Mouse (Mus musculus) heart, embryonic 13.5 days (tissue): ENCODE measurements at regions not wholly inside any gene's neighbourhood (a gene's known extent, or its start where the extent isn't known, plus 50 kb on each side); places are given as distances from the start of the nearest gene placed in this dataset.

ENCODE experiments used
- ATAC-seq: fragments of 200-750 bp; cut with Nextera tagmentation; 2 replicates; pipeline ENCODE4 v1.8.0; 2017; ENCODE audit warnings: moderate TSS enrichment; ENCODE audit not compliant: insufficient number of reproducible peaks, low FRiP score, low TSS enrichment; ENCODE audit errors: extremely low read depth
- H3K27ac ChIP-seq: fragments of 300-500 bp; sonication (generic); replicated peaks from 2 replicates; pipeline ENCODE4 v1.5.1; 2015; ENCODE audit warnings: moderate library complexity, mild to moderate bottlenecking, inconsistent platforms
- H3K27me3 ChIP-seq: fragments of 300-500 bp; sonication (generic); replicated peaks from 2 replicates; pipeline ENCODE4 v1.6.1; 2015; ENCODE audit warnings: mild to moderate bottlenecking, inconsistent platforms
- H3K36me3 ChIP-seq: fragments of 300-500 bp; sonication (generic); 2 replicates; pipeline ENCODE4 v1.6.1; 2015; ENCODE audit warnings: mild to moderate bottlenecking, inconsistent platforms
- H3K4me1 ChIP-seq: fragments of 300-500 bp; sonication (generic); 2 replicates; pipeline ENCODE4 v1.6.1; 2015; ENCODE audit warnings: inconsistent platforms
- H3K4me2 ChIP-seq: fragments of 300-500 bp; sonication (generic); 2 replicates; pipeline ENCODE4 v1.6.1; 2015; ENCODE audit warnings: inconsistent platforms, mild to moderate bottlenecking, moderate library complexity
- H3K4me3 ChIP-seq: fragments of 300-500 bp; sonication (generic); 2 replicates; pipeline ENCODE4 v1.5.1; 2015; ENCODE audit warnings: moderate library complexity, mild to moderate bottlenecking, inconsistent platforms
- H3K9ac ChIP-seq: fragments of 300-500 bp; sonication (generic); 2 replicates; pipeline ENCODE4 v1.6.1; 2015; ENCODE audit warnings: inconsistent platforms, mild to moderate bottlenecking, moderate library complexity
- H3K9me3 ChIP-seq: fragments of 300-500 bp; sonication (generic); 2 replicates; pipeline ENCODE4 v1.6.1; 2016; ENCODE audit warnings: inconsistent platforms
- WGBS: fragments of 180-500 bp; shearing (Covaris S2); methylation state at CpG from one replicate; pipeline ENCODE4 v1.1.7; 2015; ENCODE audit warnings: mixed read lengths; 5-methylcytosine and 5-hydroxymethylcytosine counted together

GRCm38 (mm10) chr8:49223841-49224420, 380.2 kb upstream of the Tenm3 start:
- Histone ChIP-seq H3K36me3 (no peaks in the 10 kb centered on the region), H3K27ac (no peak overlapping the region), H3K9me3 (no peaks in the 10 kb centered on the region), H3K27me3 (no peaks in the 10 kb centered on the region), H3K4me2 (no peak overlapping the region), H3K9ac (no peak overlapping the region), H3K4me1 (no peaks in the 10 kb centered on the region), H3K4me3 (no peak overlapping the region)
- WGBS, result 82% methylated on average over 18 of the region's 18 CpGs
- ATAC-seq, result no peak

GRCm38 (mm10) chr8:49195333-49195640, 351.5 kb upstream of the Tenm3 start:
- no peak overlapping the region for H3K27ac ChIP-seq
- no peaks in the 10 kb centered on the region for H3K4me1 ChIP-seq
- H3K27me3 ChIP-seq, result no peaks in the 10 kb centered on the region
- H3K9me3 ChIP-seq, result no peaks in the 10 kb centered on the region
- no peak overlapping the region for H3K4me2 ChIP-seq
- no peak for ATAC-seq
- H3K9ac ChIP-seq, result no peak overlapping the region
- H3K36me3 ChIP-seq, result no peaks in the 10 kb centered on the region
- H3K4me3 ChIP-seq, result no peak overlapping the region
- 75% methylated on average over 4 of the region's 4 CpGs for WGBS

GRCm38 (mm10) chr8:49194592-49195332, 351.0 kb upstream of the Tenm3 start:
- H3K9ac ChIP-seq, result no peak overlapping the region
- H3K4me2 ChIP-seq, result no peak overlapping the region
- H3K36me3 ChIP-seq, result no peaks in the 10 kb centered on the region
- H3K4me3 ChIP-seq, result no peak overlapping the region
- H3K4me1 ChIP-seq, result no peaks in the 10 kb centered on the region
- 61% methylated on average over 11 of the region's 11 CpGs for WGBS
- ATAC-seq, result no peak
- H3K27me3 ChIP-seq, result no peaks in the 10 kb centered on the region
- H3K9me3 ChIP-seq, result no peaks in the 10 kb centered on the region
- no peak overlapping the region for H3K27ac ChIP-seq

- H3K4me2 ChIP-seq, result no peak overlapping the region
- H3K27ac ChIP-seq, result no peak overlapping the region
- no peaks in the 10 kb centered on the region for H3K9me3 ChIP-seq
- no peak for ATAC-seq
- no peaks in the 10 kb centered on the region for H3K27me3 ChIP-seq
- 73% methylated on average over 3 of the region's 3 CpGs for WGBS
- no peak overlapping the region for H3K4me3 ChIP-seq
- no peaks in the 10 kb centered on the region for H3K36me3 ChIP-seq
- no peak overlapping the region for H3K9ac ChIP-seq
- no peaks in the 10 kb centered on the region for H3K4me1 ChIP-seq
Measured at GRCm38 (mm10) chr8:49186853-49187252, 343.1 kb upstream of the Tenm3 start.

- Histone ChIP-seq H3K9ac (no peak overlapping the region), H3K27me3 (no peaks in the 10 kb centered on the region), H3K4me3 (no peak overlapping the region), H3K9me3 (no peaks in the 10 kb centered on the region), H3K4me1 (no peaks in the 10 kb centered on the region), H3K4me2 (no peak overlapping the region), H3K36me3 (no peaks in the 10 kb centered on the region), H3K27ac (no peak overlapping the region)
- no peak for ATAC-seq
- 71% methylated on average over 4 of the region's 4 CpGs for WGBS
Measured at GRCm38 (mm10) chr8:49175386-49175785, 331.6 kb upstream of the Tenm3 start.

GRCm38 (mm10) chr8:49174956-49175355, 331.2 kb upstream of the Tenm3 start:
- 59% methylated on average over 2 of the region's 2 CpGs for WGBS
- H3K9ac ChIP-seq, result no peak overlapping the region
- no peak for ATAC-seq
- no peaks in the 10 kb centered on the region for H3K4me1 ChIP-seq
- no peaks in the 10 kb centered on the region for H3K9me3 ChIP-seq
- no peaks in the 10 kb centered on the region for H3K36me3 ChIP-seq
- no peak overlapping the region for H3K27ac ChIP-seq
- H3K4me2 ChIP-seq, result no peak overlapping the region
- no peak overlapping the region for H3K4me3 ChIP-seq
- H3K27me3 ChIP-seq, result no peaks in the 10 kb centered on the region

GRCm38 (mm10) chr8:49159318-49159717, 315.6 kb upstream of the Tenm3 start:
- Histone ChIP-seq H3K4me3 (no peak overlapping the region), H3K9me3 (no peaks in the 10 kb centered on the region), H3K36me3 (no peaks in the 10 kb centered on the region), H3K27ac (no peak overlapping the region), H3K27me3 (no peaks in the 10 kb centered on the region; the same call in 1 of the 2 replicates), H3K4me2 (no peak overlapping the region), H3K9ac (no peak overlapping the region), H3K4me1 (no peaks in the 10 kb centered on the region)
- no peak for ATAC-seq
- WGBS, result 78% methylated on average over 4 of the region's 4 CpGs

- H3K9ac ChIP-seq, result no peak overlapping the region
- H3K9me3 ChIP-seq, result no peaks in the 10 kb centered on the region
- no peaks in the 10 kb centered on the region for H3K4me1 ChIP-seq
- no peaks in the 10 kb centered on the region; the same call in 1 of the 2 replicates for H3K27me3 ChIP-seq
- no peak for ATAC-seq
- no peak overlapping the region for H3K4me3 ChIP-seq
- H3K36me3 ChIP-seq, result no peaks in the 10 kb centered on the region
- WGBS, result 44% methylated on average over 4 of the region's 4 CpGs
- H3K4me2 ChIP-seq, result no peak overlapping the region
- H3K27ac ChIP-seq, result no peak overlapping the region
Measured at GRCm38 (mm10) chr8:49158201-49158600, 314.4 kb upstream of the Tenm3 start.

GRCm38 (mm10) chr8:49136503-49137044, 292.8 kb upstream of the Tenm3 start:
- 82% methylated on average over 10 of the region's 10 CpGs for WGBS

GRCm38 (mm10) chr8:49109095-49109494, 265.3 kb upstream of the Tenm3 start:
- no peak for ATAC-seq
- Histone ChIP-seq H3K27me3 (no peaks in the 10 kb centered on the region), H3K36me3 (no peaks in the 10 kb centered on the region), H3K4me2 (no peak overlapping the region), H3K4me1 (no peaks in the 10 kb centered on the region), H3K27ac (no peak overlapping the region), H3K9me3 (no peaks in the 10 kb centered on the region), H3K9ac (no peak overlapping the region), H3K4me3 (no peak overlapping the region)
- 75% methylated on average over 6 of the region's 6 CpGs for WGBS

More at GRCm38 (mm10) chr8:49136503-49137044, 292.8 kb upstream of the Tenm3 start:
- H3K36me3 ChIP-seq, result no peaks in the 10 kb centered on the region
- no peaks in the 10 kb centered on the region for H3K4me1 ChIP-seq
- H3K4me3 ChIP-seq, result no peak overlapping the region
- no peaks in the 10 kb centered on the region for H3K27me3 ChIP-seq
- H3K9ac ChIP-seq, result no peak overlapping the region
- H3K27ac ChIP-seq, result no peak overlapping the region
- H3K9me3 ChIP-seq, result no peaks in the 10 kb centered on the region
- no peak overlapping the region for H3K4me2 ChIP-seq
- no peak for ATAC-seq

- no peaks in the 10 kb centered on the region for H3K36me3 ChIP-seq
- H3K27ac ChIP-seq, result no peak overlapping the region
- no peak for ATAC-seq
- WGBS, result 70% methylated on average over 4 of the region's 4 CpGs
- no peak overlapping the region for H3K4me2 ChIP-seq
- no peaks in the 10 kb centered on the region for H3K4me1 ChIP-seq
- H3K27me3 ChIP-seq, result no peaks in the 10 kb centered on the region
- H3K9ac ChIP-seq, result no peak overlapping the region
- H3K4me3 ChIP-seq, result no peak overlapping the region
- no peaks in the 10 kb centered on the region for H3K9me3 ChIP-seq
Measured at GRCm38 (mm10) chr8:49108665-49109064, 264.9 kb upstream of the Tenm3 start.

- Histone ChIP-seq H3K4me3 (no peak overlapping the region), H3K9ac (no peak overlapping the region), H3K9me3 (no peaks in the 10 kb centered on the region), H3K27me3 (no peaks in the 10 kb centered on the region), H3K4me2 (no peak overlapping the region), H3K4me1 (no peaks in the 10 kb centered on the region), H3K27ac (no peak overlapping the region), H3K36me3 (no peaks in the 10 kb centered on the region)
- ATAC-seq, result no peak
- WGBS, result 62% methylated on average over 3 of the region's 3 CpGs
Measured at GRCm38 (mm10) chr8:49106531-49106930, 262.8 kb upstream of the Tenm3 start.
